In the genomic region with DNA sequence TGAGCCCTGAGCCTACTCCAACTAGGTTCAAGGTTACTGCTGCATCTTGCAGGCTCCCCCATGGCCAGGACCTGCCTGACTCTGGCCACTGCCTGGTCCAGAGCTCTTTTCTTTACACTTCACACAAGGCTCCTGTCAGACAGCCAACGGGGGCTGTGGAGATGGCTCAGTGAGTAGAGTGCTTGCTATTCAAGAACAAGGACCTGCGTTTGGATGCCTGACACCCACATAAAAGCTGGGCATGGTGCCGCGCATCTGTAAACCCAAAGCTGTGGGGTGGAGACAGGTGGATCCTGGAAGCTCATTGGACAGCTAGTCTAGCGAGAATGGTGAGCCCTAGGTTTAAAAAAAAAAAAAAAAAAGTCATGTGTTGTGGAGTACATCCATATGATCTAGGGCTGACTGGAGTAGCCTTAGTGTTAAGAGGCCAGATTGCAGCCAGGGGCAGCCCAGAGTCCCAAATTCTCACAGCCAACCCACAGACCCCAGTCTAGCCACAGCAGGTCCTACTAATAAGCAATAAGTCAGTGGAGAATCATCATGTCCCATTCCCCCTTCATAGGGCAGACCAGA, we compare ENCODE assay signal across 9 mouse cellular contexts. TPM values are rescaled to one million over a fixed set of nuclear protein-coding genes. Genes with fewer than 3 reads are reported as not detected.
A peak's percentile ranks its signal among the peaks of the same experiment; 100 is the strongest.
DNase-seq lines count a peak whose midpoint lies in the region; ATAC-seq lines count a peak whose summit lies in the region.
"Had no signal": no experiment of that assay in that cellular context is flagged by ENCODE, and none has a peak within 500 bp of the region (broad histone marks: within the 10 kb centered on the region; RNA-seq: fewer than 3 reads in every experiment).

No protein-coding gene starts in this region.

- WGBS in heart, embryonic 14.5 days, result 65% methylated on average over 5 of the region's 5 CpGs

- H3K27me3 ChIP-seq in heart, embryonic 14.5 days (ENCODE audit: control insufficient read depth, insufficient read depth, low read length), result no peaks in the 10 kb centered on the region

- peak overlapping the region; percentile 78 to 95 for H3K27ac ChIP-seq in heart, embryonic 14.5 days (replicated peaks in 1 of 2; ENCODE audit: control insufficient read depth in 1 of 2, insufficient read depth in 1 of 2, low read depth in 2 of 2, low read length in 2 of 2)

- no peak overlapping the region for H3K4me3 ChIP-seq in heart, embryonic 14.5 days (ENCODE audit: control insufficient read depth in 1 of 2, insufficient read depth in 1 of 2, low read depth in 1 of 2, low read length in 2 of 2)

- H3K4me1 ChIP-seq in heart, embryonic 14.5 days (ENCODE audit: control insufficient read depth in 2 of 2, insufficient read depth in 2 of 2, low read length in 2 of 2), result peaks cover 66 to 84% of the 10 kb centered on the region in 2 experiments

- peak overlapping the region; percentile 69; the same call in 1 of the 2 replicates for H3K9ac ChIP-seq in heart, embryonic 14.5 days (ENCODE audit: low read length)

- no peaks in the 10 kb centered on the region for H3K9me3 ChIP-seq in heart, embryonic 14.5 days (ENCODE audit: control insufficient read depth, low read length)

- H3K36me3 ChIP-seq in heart, embryonic 14.5 days (ENCODE audit: control insufficient read depth, insufficient read depth, low read length), result no peaks in the 10 kb centered on the region

- no peak for ATAC-seq in heart, embryonic 14.5 days (ENCODE audit: insufficient number of reproducible peaks, insufficient read depth, low FRiP score, low read depth)

- DNase-seq in heart, postnatal 4 days, result no peak
- DNase-seq in thymus, postnatal 0 days (ENCODE audit: low spot score), result peak; percentile 71
- DNase-seq in thymus, postnatal 14 days, result no peak
- peak; percentile 54 to 83 for DNase-seq in left cerebral cortex, postnatal 14 days (ENCODE audit: low spot score in 2 of 2)
- DNase-seq in adrenal gland, postnatal 36 days, result no peak
- DNase-seq in cerebellum, postnatal 14 days, result no peak
- no peak for DNase-seq in layer of hippocampus, adult 9-10 months (ENCODE audit: low spot score)
- DNase-seq: kidney, postnatal 4 days had no signal

- H3K4me2 ChIP-seq in heart, embryonic 14.5 days (ENCODE audit: low read length), result peak overlapping the region; percentile 43; the same call in 1 of the 2 replicates

- intact Hi-C loops in left cerebral cortex, postnatal 14 days (cut with DNase I), result loop anchor here (5.0 kb wide), 1 partner anchor 35 kb away; no protein-coding TSS in a partner anchor

RNA-seq across cellular contexts. Expression of a gene that starts 50.3 kb away (rescaled TPM):
- 16.2 TPM in 2 replicates for polyA plus RNA-seq in heart, embryonic 14.5 days (2014; fragmentation: Nextera tagmentation; extraction: Ambion mirVana)
- total RNA-seq in heart, postnatal 4 days (2021), result 10 to 100 TPM; 93.8 to 98.1 TPM
- 8.1 and 9.3 TPM in 2 replicates for polyA plus RNA-seq in thymus, postnatal 0 days (2015; fragmentation: Nextera tagmentation; extraction: Ambion mirVana)
- 100 to 1,000 TPM; 110 to 111 TPM for total RNA-seq in left cerebral cortex, postnatal 14 days (2021)
- 10 to 100 TPM; 55.5 to 88.7 TPM for total RNA-seq in adrenal gland, postnatal 36 days (2021)

Comparison
In these comparisons a context has a peak if more than half of its experiments do, and no peak if none do; other contexts are left out.
1. DNase-seq: peak in thymus, postnatal 0 days (single experiment) and left cerebral cortex, postnatal 14 days (2 of 2); none in heart, postnatal 4 days (single experiment), thymus, postnatal 14 days (single experiment), adrenal gland, postnatal 36 days (0 of 2), cerebellum, postnatal 14 days (0 of 2) and layer of hippocampus, adult 9-10 months (single experiment).